Mouse (Mus musculus): ENCODE measurements around the gene Olfr382. TPM values are rescaled to one million over a fixed set of nuclear protein-coding genes. Genes with fewer than 3 reads are reported as not detected.
"Not testable (repeated sequence)": the region's sequence is repeated elsewhere in the genome, so short reads cannot be mapped to it uniquely, and the experiment has no call there.

Olfr382 gene
- polyA plus RNA-seq (2015; fragmentation: Nextera tagmentation; extraction: Ambion mirVana): not detected in 2 replicates

DNA sequence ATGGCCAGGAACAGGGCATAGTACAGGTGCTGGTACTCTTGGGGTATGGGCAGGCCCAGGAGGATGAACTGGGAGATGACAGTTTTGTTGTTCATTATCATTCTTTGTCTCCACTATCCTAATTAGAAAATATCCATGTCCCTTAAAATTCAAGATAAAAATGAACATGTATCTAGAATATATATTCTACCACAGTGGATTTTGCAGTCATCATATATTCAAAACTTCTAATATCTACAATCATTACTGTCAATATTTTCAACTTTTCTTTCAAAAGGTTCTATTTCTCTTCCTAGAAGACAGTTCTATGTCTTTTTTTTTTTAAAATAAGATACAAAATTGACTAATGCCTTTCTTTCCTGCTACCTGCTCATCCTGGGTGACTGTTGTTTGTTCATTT lies at the start of gene Olfr382:
Olfr382 (minus strand) TSS at position 101 of the 400 bp plus-strand sequence.
- DNase-seq (ENCODE audit: low spot score): no peak

- DNase-seq (ENCODE audit: low spot score): not testable (repeated sequence)
Observed at GRCm38 (mm10) chr11:73528971-73529370, 12.0 kb upstream of the Olfr382 start.

DNA sequence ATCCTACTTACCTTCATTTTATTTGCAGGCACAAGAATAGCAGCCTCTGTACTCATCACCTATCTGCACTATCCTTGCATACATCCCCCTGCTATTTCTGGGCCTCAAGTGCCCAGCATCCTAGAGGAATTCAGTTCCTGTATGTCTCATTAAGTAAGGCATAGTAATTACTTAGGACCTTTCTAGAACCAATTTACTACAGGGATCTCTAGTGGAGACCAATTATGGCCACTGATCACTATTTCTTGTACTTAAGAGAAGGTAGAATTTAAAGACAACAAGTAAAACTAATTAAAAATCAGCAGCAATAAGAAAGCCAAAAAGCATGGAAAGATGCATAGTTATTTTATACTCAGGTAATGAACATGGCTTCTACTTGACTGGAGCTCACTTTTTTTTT lies 25.5 kb downstream of the Olfr382 start, which contains the start of gene Olfr381:
Olfr381 (minus strand) TSS at position 101 of the 400 bp plus-strand sequence.
- no peak for DNase-seq (ENCODE audit: low spot score)

Other genes with a start within 250 kb of the Olfr382 start
- 0.04 TPM in 2 replicates for gene Trpv3, start 249.8 kb downstream of the Olfr382 start, polyA plus RNA-seq (2015; fragmentation: Nextera tagmentation; extraction: Ambion mirVana)
- gene Aspa, start 187.6 kb downstream of the Olfr382 start, polyA plus RNA-seq (2015; fragmentation: Nextera tagmentation; extraction: Ambion mirVana): 0.62 and 0.96 TPM in 2 replicates
- gene Gm49340, start 187.5 kb downstream of the Olfr382 start, polyA plus RNA-seq (2015; fragmentation: Nextera tagmentation; extraction: Ambion mirVana): not detected in 2 replicates
- not detected in 2 replicates for gene Spata22, start 187.5 kb downstream of the Olfr382 start, polyA plus RNA-seq (2015; fragmentation: Nextera tagmentation; extraction: Ambion mirVana)
- not detected in 2 replicates for gene Olfr20, start 166.4 kb downstream of the Olfr382 start, polyA plus RNA-seq (2015; fragmentation: Nextera tagmentation; extraction: Ambion mirVana)
- not detected in 2 replicates for gene Olfr376, start 146.0 kb downstream of the Olfr382 start, polyA plus RNA-seq (2015; fragmentation: Nextera tagmentation; extraction: Ambion mirVana)
- gene Olfr1, start 117.6 kb downstream of the Olfr382 start, polyA plus RNA-seq (2015; fragmentation: Nextera tagmentation; extraction: Ambion mirVana): not detected in 2 replicates
- gene Olfr378, start 88.7 kb downstream of the Olfr382 start, polyA plus RNA-seq (2015; fragmentation: Nextera tagmentation; extraction: Ambion mirVana): not detected in 2 replicates
- not detected in 2 replicates for gene Olfr380, start 59.7 kb downstream of the Olfr382 start, polyA plus RNA-seq (2015; fragmentation: Nextera tagmentation; extraction: Ambion mirVana)
- not detected in 2 replicates for gene Olfr381, start 25.6 kb downstream of the Olfr382 start, polyA plus RNA-seq (2015; fragmentation: Nextera tagmentation; extraction: Ambion mirVana)
- not detected in 2 replicates for gene Olfr385, start 75.8 kb upstream of the Olfr382 start, polyA plus RNA-seq (2015; fragmentation: Nextera tagmentation; extraction: Ambion mirVana)
- not detected in 2 replicates for gene Olfr384, start 81.4 kb upstream of the Olfr382 start, polyA plus RNA-seq (2015; fragmentation: Nextera tagmentation; extraction: Ambion mirVana)
- gene Zfp735, start 171.6 kb upstream of the Olfr382 start, polyA plus RNA-seq (2015; fragmentation: Nextera tagmentation; extraction: Ambion mirVana): not detected in 2 replicates